Mouse (Mus musculus) kidney, adult 2 months (tissue): ENCODE measurements around the gene Rcn3. TPM values are rescaled to one million over a fixed set of nuclear protein-coding genes. Genes with fewer than 3 reads are reported as not detected.

Experiments used
- DNase-seq: peaks from one replicate; pipeline ENCODE4 v3.0.0; 2021
- H3K27ac ChIP-seq: fragments of 200-500 bp; 2 replicates; pipeline ENCODE4 v1.5.1; 2012; ENCODE audit warnings: low read depth, low read length, control low read depth, inconsistent platforms; ENCODE audit not compliant: insufficient read depth
- H3K27me3 ChIP-seq: fragments of 200-500 bp; replicated peaks from 2 replicates; pipeline ENCODE4 v1.6.1; 2012; ENCODE audit warnings: mild to moderate bottlenecking, moderate library complexity, low read length, inconsistent platforms; ENCODE audit not compliant: control insufficient read depth, insufficient read depth
- H3K36me3 ChIP-seq: fragments of 200-500 bp; 2 replicates; pipeline ENCODE4 v1.6.1; 2012; ENCODE audit warnings: mild to moderate bottlenecking, moderate library complexity, low read length, inconsistent platforms; ENCODE audit not compliant: control insufficient read depth, insufficient read depth
- H3K4me1 ChIP-seq: fragments of 200-500 bp; 2 replicates; pipeline ENCODE4 v1.6.1; 2011; ENCODE audit warnings: low read length; ENCODE audit not compliant: control insufficient read depth, insufficient read depth
- H3K4me3 ChIP-seq: fragments of 200-500 bp; 2 replicates; pipeline ENCODE4 v1.5.1; 2011; ENCODE audit warnings: mild to moderate bottlenecking, low read depth, low read length, control low read depth; ENCODE audit not compliant: insufficient read depth
- CTCF ChIP-seq: fragments of 200-500 bp; conservative IDR thresholded peaks from 2 replicates; pipeline ENCODE4 v1.5.1; 2011; ENCODE audit warnings: low read depth, mild to moderate bottlenecking, control low read depth, low read length, moderate library complexity, mixed read lengths; ENCODE audit not compliant: insufficient read depth, insufficient read length
- POLR2A ChIP-seq: fragments of 200-500 bp; IDR thresholded peaks from one replicate; pipeline ENCODE4 v1.6.1; 2011; ENCODE audit warnings: low read depth, low read length, control low read depth
- WGBS: fragments of 180-500 bp; shearing (Covaris S2); methylation state at CpG from one replicate; pipeline ENCODE4 v1.1.7; 2018; 5-methylcytosine and 5-hydroxymethylcytosine counted together
- polyA plus RNA-seq: library from polyadenylated mRNA; depleted of rRNA; stranded (reverse); fragments of >200 nt; gene quantifications from 2 replicates; pipeline ENCODE4 v1.2.3, GENCODE M21; 2012

Gene Rcn3
- polyA plus RNA-seq, 1 experiment = 67.0 TPM

- H3K4me1 ChIP-seq = peaks cover 6% of the 10 kb centered on the region; the same call in 1 of the 2 replicates
- whole genome bisulfite sequencing = 92% methylated on average over 26 of the region's 26 CpGs
- no peak overlapping the region for H3K27ac ChIP-seq
- no peak overlapping the region for H3K4me3 ChIP-seq
- no peak for TF ChIP-seq POLR2A
- no peak for TF ChIP-seq CTCF
- no peaks in the 10 kb centered on the region for H3K27me3 ChIP-seq
- no peak for DNase-seq
- peaks cover 2% of the 10 kb centered on the region; the same call in 1 of the 2 replicates for H3K36me3 ChIP-seq
Measured at GRCm38 (mm10) chr7:45046853-45047350, 45.1 kb downstream of the Rcn3 start.

GRCm38 (mm10) chr7:45045741-45046140, 46.3 kb downstream of the Rcn3 start:
- no peaks in the 10 kb centered on the region for H3K4me1 ChIP-seq
- TF ChIP-seq POLR2A (no peak), CTCF (no peak)
- no peak for DNase-seq
- 86% methylated on average over 22 of the region's 22 CpGs for WGBS
- no peaks in the 10 kb centered on the region for H3K27me3 ChIP-seq
- no peak overlapping the region for H3K27ac ChIP-seq
- H3K36me3 ChIP-seq = peaks cover 2% of the 10 kb centered on the region; the same call in 1 of the 2 replicates
- H3K4me3 ChIP-seq = no peak overlapping the region

GRCm38 (mm10) chr7:45043307-45043706, 48.7 kb downstream of the Rcn3 start:
- Histone ChIP-seq H3K4me1 (no peaks in the 10 kb centered on the region), H3K27ac (no peak overlapping the region), H3K36me3 (peaks cover 2% of the 10 kb centered on the region; the same call in 1 of the 2 replicates), H3K27me3 (no peaks in the 10 kb centered on the region), H3K4me3 (no peak overlapping the region)
- no peak for TF ChIP-seq CTCF
- TF ChIP-seq POLR2A = no peak
- no peak for DNase-seq
- 90% methylated on average over 14 of the region's 14 CpGs for WGBS

GRCm38 (mm10) chr7:45040851-45041250, 51.2 kb downstream of the Rcn3 start:
- no peak overlapping the region for H3K4me3 ChIP-seq
- H3K4me1 ChIP-seq = no peaks in the 10 kb centered on the region
- WGBS = 89% methylated on average over 9 of the region's 9 CpGs
- peaks cover 2% of the 10 kb centered on the region; the same call in 1 of the 2 replicates for H3K36me3 ChIP-seq
- H3K27ac ChIP-seq = no peak overlapping the region
- no peaks in the 10 kb centered on the region for H3K27me3 ChIP-seq
- DNase-seq = no peak
- TF ChIP-seq POLR2A (no peak), CTCF (no peak)

GRCm38 (mm10) chr7:45038411-45038810, 53.6 kb downstream of the Rcn3 start:
- DNase-seq = no peak
- Histone ChIP-seq H3K27me3 (no peaks in the 10 kb centered on the region), H3K36me3 (peaks cover 8% of the 10 kb centered on the region), H3K4me3 (no peak overlapping the region), H3K4me1 (no peaks in the 10 kb centered on the region), H3K27ac (no peak overlapping the region)
- whole genome bisulfite sequencing = 91% methylated on average over 9 of the region's 9 CpGs
- TF ChIP-seq CTCF = no peak
- TF ChIP-seq POLR2A = no peak

GRCm38 (mm10) chr7:45037720-45038361, 54.2 kb downstream of the Rcn3 start:
- H3K27me3 ChIP-seq = no peaks in the 10 kb centered on the region
- no peak overlapping the region for H3K27ac ChIP-seq
- H3K4me3 ChIP-seq = no peak overlapping the region
- no peaks in the 10 kb centered on the region for H3K4me1 ChIP-seq
- 56% methylated on average over 7 of the region's 7 CpGs for WGBS
- peak; percentile 63 for DNase-seq
- peaks cover 7% of the 10 kb centered on the region for H3K36me3 ChIP-seq
- TF ChIP-seq CTCF = peak; percentile 84
- TF ChIP-seq POLR2A = no peak

GRCm38 (mm10) chr7:45036702-45037101, 55.3 kb downstream of the Rcn3 start:
- no peak for DNase-seq
- H3K27ac ChIP-seq = no peak overlapping the region
- H3K4me3 ChIP-seq = no peak overlapping the region
- TF ChIP-seq POLR2A (no peak), CTCF (no peak)
- 83% methylated on average over 11 of the region's 11 CpGs for WGBS
- H3K4me1 ChIP-seq = no peaks in the 10 kb centered on the region
- H3K36me3 ChIP-seq = peaks cover 6% of the 10 kb centered on the region
- no peaks in the 10 kb centered on the region for H3K27me3 ChIP-seq
